30 mouse cellular contexts compared by ENCODE assay signal in the genomic region with DNA sequence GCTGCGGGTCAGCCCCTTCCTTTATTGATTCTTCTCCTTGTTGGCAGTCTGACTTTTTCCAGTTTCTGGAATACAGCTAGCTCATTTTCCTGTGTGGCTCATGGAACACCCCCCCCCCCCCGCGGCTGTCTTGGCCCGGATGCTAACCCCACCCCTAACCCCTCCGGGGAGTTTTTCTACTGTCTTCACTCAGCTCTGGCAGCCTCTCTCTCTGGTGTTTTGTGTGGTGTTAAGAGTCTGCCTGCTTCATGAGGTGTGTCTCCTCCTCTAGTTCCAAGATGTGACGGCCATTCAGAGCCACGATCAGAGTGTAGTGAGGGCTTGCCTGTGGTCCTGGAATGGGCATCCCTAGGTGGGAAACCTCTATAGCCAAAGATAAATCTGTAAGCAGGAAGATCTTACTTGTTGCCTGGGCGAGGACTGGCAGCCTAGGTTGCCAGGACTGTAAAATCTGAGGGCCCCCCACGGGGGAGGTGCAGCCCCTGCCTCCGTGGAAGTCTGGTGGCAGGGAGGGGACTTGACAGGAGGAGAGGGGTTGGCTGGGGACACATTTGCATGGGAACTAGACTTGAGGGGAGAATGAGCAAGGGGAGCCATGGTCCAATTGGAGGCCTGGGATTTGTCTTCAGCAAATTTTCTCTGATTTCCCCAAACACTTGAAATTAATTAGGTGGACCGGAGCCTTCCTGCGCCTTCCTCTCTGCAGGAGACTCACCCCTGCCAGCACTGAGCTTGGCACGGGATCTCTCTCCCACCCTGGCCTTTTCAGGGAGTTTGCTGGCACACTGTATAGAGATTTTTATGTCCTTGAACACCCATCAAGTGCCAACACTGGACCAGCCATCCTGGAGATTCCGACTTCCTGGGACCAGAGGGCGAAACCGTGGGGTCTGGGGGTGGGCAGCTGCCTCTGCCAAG.
DNase-seq lines count a peak whose midpoint lies in the region; ATAC-seq and TF ChIP-seq lines count a peak whose summit lies in the region.
"Had no signal": no experiment of that assay in that cellular context is flagged by ENCODE, and none has a peak within 500 bp of the region (broad histone marks: within the 10 kb centered on the region; RNA-seq: fewer than 3 reads in every experiment).

No protein-coding gene starts in this region.

- peak; percentile 27; the same call in 1 of the 2 replicates for ATAC-seq in hindbrain, embryonic 13.5 days (ENCODE audit: low FRiP score)
- peak; percentile 37; the same call in 1 of the 2 replicates for ATAC-seq in midbrain, embryonic 16.5 days
- no peak for ATAC-seq in midbrain, embryonic 15.5 days (replicated peaks)
- ATAC-seq in forebrain, postnatal 0 days = peak; percentile 46; the same call in 1 of the 2 replicates
- peak; percentile 73 for ATAC-seq in neural tube, embryonic 15.5 days (ENCODE audit: low FRiP score)
- ATAC-seq: activated CD4-positive, CD25-positive, alpha-beta regulatory T cell, adult 4 months; inflammation-experienced regulatory T-cells, adult 6 months; liver, postnatal 0 days; lung, postnatal 0 days had no signal

- H3K36me3 ChIP-seq in hindbrain, embryonic 13.5 days = no peaks in the 10 kb centered on the region
- H3K36me3 ChIP-seq in hindbrain, embryonic 10.5 days = no peaks in the 10 kb centered on the region
- H3K36me3 ChIP-seq in midbrain, embryonic 16.5 days (ENCODE audit: control insufficient read depth, insufficient read depth, low read length) = no peaks in the 10 kb centered on the region
- no peaks in the 10 kb centered on the region for H3K36me3 ChIP-seq in midbrain, embryonic 15.5 days (replicated peaks)
- H3K36me3 ChIP-seq in forebrain, postnatal 0 days (ENCODE audit: insufficient read depth) = no peaks in the 10 kb centered on the region
- no peaks in the 10 kb centered on the region for H3K36me3 ChIP-seq in neural tube, embryonic 15.5 days
- H3K36me3 ChIP-seq: embryonic facial prominence, embryonic 15.5 days; G1E; heart, embryonic 13.5 days; midbrain, embryonic 12.5 days had no signal

- no peak overlapping the region for H3K27ac ChIP-seq in hindbrain, embryonic 13.5 days
- no peak overlapping the region for H3K27ac ChIP-seq in hindbrain, embryonic 10.5 days
- H3K27ac ChIP-seq in midbrain, embryonic 16.5 days (ENCODE audit: low read length) = no peak overlapping the region
- no peak overlapping the region for H3K27ac ChIP-seq in midbrain, embryonic 15.5 days
- no peak overlapping the region for H3K27ac ChIP-seq in forebrain, postnatal 0 days (ENCODE audit: low read depth, low read length)
- H3K27ac ChIP-seq in neural tube, embryonic 15.5 days (replicated peaks) = peak overlapping the region; percentile 67
- H3K27ac ChIP-seq: embryonic facial prominence, embryonic 15.5 days; heart, adult 2 months; heart, embryonic 13.5 days; left cerebral cortex, adult 2 months; midbrain, embryonic 12.5 days had no signal

- H3K9ac ChIP-seq in hindbrain, embryonic 13.5 days = no peak overlapping the region
- H3K9ac ChIP-seq in midbrain, embryonic 16.5 days (ENCODE audit: low read depth, low read length) = no peak overlapping the region
- no peak overlapping the region for H3K9ac ChIP-seq in midbrain, embryonic 15.5 days
- no peak overlapping the region for H3K9ac ChIP-seq in forebrain, postnatal 0 days
- no peak overlapping the region for H3K9ac ChIP-seq in neural tube, embryonic 15.5 days (replicated peaks)
- H3K9ac ChIP-seq: embryonic facial prominence, embryonic 15.5 days; heart, embryonic 13.5 days; liver, postnatal 0 days; midbrain, embryonic 12.5 days had no signal

- no peak for TF ChIP-seq CTCF in forebrain, postnatal 0 days (IDR thresholded peaks at IDR 0.05; ENCODE audit: low read depth)

- H3K4me2 ChIP-seq in hindbrain, embryonic 13.5 days = no peak overlapping the region
- H3K4me2 ChIP-seq in midbrain, embryonic 16.5 days (ENCODE audit: low read length) = no peak overlapping the region
- no peak overlapping the region for H3K4me2 ChIP-seq in midbrain, embryonic 15.5 days
- H3K4me2 ChIP-seq in forebrain, postnatal 0 days (ENCODE audit: low read depth) = no peak overlapping the region
- H3K4me2 ChIP-seq in neural tube, embryonic 15.5 days = peak overlapping the region; percentile 2; the same call in 1 of the 2 replicates
- H3K4me2 ChIP-seq: embryonic facial prominence, embryonic 15.5 days; heart, embryonic 13.5 days; liver, embryonic 11.5 days; midbrain, embryonic 12.5 days had no signal

- no peak for DNase-seq in hindbrain, embryonic 10.5 days (ENCODE audit: low spot score)
- DNase-seq in forebrain, postnatal 0 days = peak; percentile 36
- no peak for DNase-seq in heart, postnatal 4 days
- DNase-seq: adrenal gland, adult 8-10 months; B cell, adult 2 months; cerebellum, adult 2 months; gastrocnemius, postnatal 25 days; heart, adult 2 months; heart, postnatal 14 days; kidney, adult 18-20 months; kidney, postnatal 4 days; layer of hippocampus, adult 9-11 months; liver, postnatal 0 days; right cerebral cortex, postnatal 14 days; spleen, adult 18-20 months had no signal

- 62% methylated on average over 16 of the region's 16 CpGs for WGBS in hindbrain, embryonic 13.5 days
- 71% methylated on average over 16 of the region's 16 CpGs for WGBS in hindbrain, embryonic 10.5 days
- WGBS in midbrain, embryonic 16.5 days = 53% methylated on average over 16 of the region's 16 CpGs
- 59% methylated on average over 16 of the region's 16 CpGs for WGBS in midbrain, embryonic 15.5 days
- WGBS in forebrain, postnatal 0 days = 28% methylated on average over 16 of the region's 16 CpGs
- 43% methylated on average over 16 of the region's 16 CpGs for WGBS in neural tube, embryonic 15.5 days

- no peaks in the 10 kb centered on the region for H3K9me3 ChIP-seq in hindbrain, embryonic 13.5 days
- 0 out of 2 replicates have a peak, but pooled peaks cover 3% of the 10 kb centered on the region for H3K9me3 ChIP-seq in hindbrain, embryonic 10.5 days
- H3K9me3 ChIP-seq in midbrain, embryonic 16.5 days (replicated peaks; ENCODE audit: control insufficient read depth, low read length, poor library complexity, severe bottlenecking) = no peaks in the 10 kb centered on the region
- H3K9me3 ChIP-seq in midbrain, embryonic 15.5 days = no peaks in the 10 kb centered on the region
- H3K9me3 ChIP-seq in forebrain, postnatal 0 days (ENCODE audit: low read length) = no peaks in the 10 kb centered on the region
- no peaks in the 10 kb centered on the region for H3K9me3 ChIP-seq in neural tube, embryonic 15.5 days (replicated peaks)
- H3K9me3 ChIP-seq: embryonic facial prominence, embryonic 15.5 days; heart, embryonic 13.5 days; midbrain, embryonic 12.5 days had no signal

- H3K4me1 ChIP-seq in hindbrain, embryonic 13.5 days (replicated peaks) = peaks cover 23% of the 10 kb centered on the region
- H3K4me1 ChIP-seq in hindbrain, embryonic 10.5 days (replicated peaks) = peaks cover 12% of the 10 kb centered on the region
- no peaks in the 10 kb centered on the region; the same call in 1 of the 2 replicates for H3K4me1 ChIP-seq in midbrain, embryonic 16.5 days (ENCODE audit: control insufficient read depth, insufficient read depth, low read length)
- peaks cover 8% of the 10 kb centered on the region; the same call in 1 of the 2 replicates for H3K4me1 ChIP-seq in midbrain, embryonic 15.5 days
- no peaks in the 10 kb centered on the region for H3K4me1 ChIP-seq in forebrain, postnatal 0 days (ENCODE audit: insufficient read depth)
- peaks cover 20% of the 10 kb centered on the region for H3K4me1 ChIP-seq in neural tube, embryonic 15.5 days
- H3K4me1 ChIP-seq: heart, embryonic 13.5 days had no signal

- H3K27me3 ChIP-seq in hindbrain, embryonic 13.5 days = no peaks in the 10 kb centered on the region
- no peaks in the 10 kb centered on the region for H3K27me3 ChIP-seq in hindbrain, embryonic 10.5 days (ENCODE audit: insufficient read depth, poor library complexity, severe bottlenecking)
- no peaks in the 10 kb centered on the region for H3K27me3 ChIP-seq in midbrain, embryonic 16.5 days (ENCODE audit: control insufficient read depth, insufficient read depth, low read depth, low read length)
- H3K27me3 ChIP-seq in midbrain, embryonic 15.5 days (replicated peaks) = no peaks in the 10 kb centered on the region
- H3K27me3 ChIP-seq in forebrain, postnatal 0 days (ENCODE audit: insufficient read depth, low read length) = no peaks in the 10 kb centered on the region
- H3K27me3 ChIP-seq in neural tube, embryonic 15.5 days (replicated peaks) = no peaks in the 10 kb centered on the region
- H3K27me3 ChIP-seq: CH12.LX; embryonic facial prominence, embryonic 15.5 days; midbrain, embryonic 12.5 days had no signal

- no peak overlapping the region for H3K4me3 ChIP-seq in hindbrain, embryonic 13.5 days
- no peak overlapping the region for H3K4me3 ChIP-seq in hindbrain, embryonic 10.5 days
- no peak overlapping the region for H3K4me3 ChIP-seq in midbrain, embryonic 16.5 days (ENCODE audit: low read depth, low read length)
- no peak overlapping the region for H3K4me3 ChIP-seq in midbrain, embryonic 15.5 days
- no peak overlapping the region for H3K4me3 ChIP-seq in forebrain, postnatal 0 days (ENCODE audit: low read depth, low read length)
- no peak overlapping the region for H3K4me3 ChIP-seq in neural tube, embryonic 15.5 days (replicated peaks)
- H3K4me3 ChIP-seq: embryonic facial prominence, embryonic 15.5 days; heart, adult 2 months; heart, embryonic 13.5 days; left cerebral cortex, adult 2 months; midbrain, embryonic 12.5 days; myocyte had no signal
